8 mouse cellular contexts compared by ENCODE assay signal in genomic region chr6:67035388-67036299, GRCm38 (mm10). TPM values are rescaled to one million over a fixed set of nuclear protein-coding genes. Genes with fewer than 3 reads are reported as not detected.
DNase-seq lines count a peak whose midpoint lies in the region; ATAC-seq and TF ChIP-seq lines count a peak whose summit lies in the region.

No protein-coding gene starts in this region.

- DNase-seq in 3134 (ENCODE audit: extremely low read depth, insufficient read length, low spot score) (peak; percentile 82), G1E (ENCODE audit: low spot score) (no peak)
- DNase-seq in kidney, adult 11 months, result peak; percentile 67
- peak; percentile 39 for DNase-seq in lung, embryonic 14.5 days
- peak; percentile 42 for DNase-seq in retina, embryonic 14.5 days (ENCODE audit: low spot score)
- no peak for DNase-seq in urinary bladder, postnatal 25 days (ENCODE audit: low spot score)
- DNase-seq in T-cell, adult 2 months (ENCODE audit: low spot score), result no peak

- peaks cover 15% of the 10 kb centered on the region for H3K36me3 ChIP-seq in G1E (replicated peaks)
- H3K36me3 ChIP-seq in lung, embryonic 14.5 days (ENCODE audit: insufficient read depth), result no peaks in the 10 kb centered on the region

- peak overlapping the region; percentile 66 for H3K4me2 ChIP-seq in lung, embryonic 14.5 days

- ATAC-seq in G1E (ENCODE audit: extremely low read depth, insufficient number of reproducible peaks, low FRiP score, poor library complexity, severe bottlenecking), result 0 out of 2 replicates have a peak, but pooled peaks have one; percentile 9
- ATAC-seq in erythroid progenitor cell, adult 5-6 weeks (replicated peaks; ENCODE audit: low FRiP score, poor library complexity, severe bottlenecking), result peak; percentile 66
- ATAC-seq in lung, embryonic 14.5 days (ENCODE audit: insufficient read depth), result no peak

- H3K27me3 ChIP-seq in G1E (ENCODE audit: insufficient read depth, low read length), result no peaks in the 10 kb centered on the region
- H3K27me3 ChIP-seq in lung, embryonic 14.5 days (ENCODE audit: insufficient read depth, low read length), result no peaks in the 10 kb centered on the region

- peak overlapping the region; percentile 75 for H3K9ac ChIP-seq in lung, embryonic 14.5 days

- H3K4me3 ChIP-seq in G1E (ENCODE audit: low read depth, low read length), result peak overlapping the region; percentile 96
- peak overlapping the region; percentile 67 for H3K4me3 ChIP-seq in lung, embryonic 14.5 days (ENCODE audit: low read depth, low read length)

- no peak for TF ChIP-seq CTCF in G1E (IDR thresholded peaks at IDR 0.05; ENCODE audit: low read depth, low read length)
- no peak for TF ChIP-seq CTCF in lung, embryonic 14.5 days (IDR thresholded peaks at IDR 0.05; ENCODE audit: low read depth)

- no peaks in the 10 kb centered on the region for H3K9me3 ChIP-seq in G1E (replicated peaks)
- no peaks in the 10 kb centered on the region for H3K9me3 ChIP-seq in lung, embryonic 14.5 days (ENCODE audit: low read depth, low read length)

- WGBS in lung, embryonic 14.5 days, result 11% methylated on average over 19 of the region's 19 CpGs

- H3K4me1 ChIP-seq in G1E (ENCODE audit: insufficient read depth, low read depth, low read length), result peaks cover 39% of the 10 kb centered on the region
- peaks cover 8% of the 10 kb centered on the region; the same call in 1 of the 2 replicates for H3K4me1 ChIP-seq in lung, embryonic 14.5 days (ENCODE audit: insufficient read depth)

- H3K27ac ChIP-seq in lung, embryonic 14.5 days (ENCODE audit: low read depth), result peak overlapping the region; percentile 92

RNA-seq across cellular contexts. Expression of gene Gadd45a, which starts 1.6 kb away (rescaled TPM):
- total RNA-seq in G1E (2014; fragmentation: Nextera tagmentation), result 118 and 134 TPM in 2 replicates
- 110 and 118 TPM in 2 replicates for total RNA-seq in G1E (2017)
- 111 and 121 TPM in 2 replicates for polyA plus RNA-seq in G1E (2012)
- 113 and 203 TPM in 2 replicates for total RNA-seq in erythroid progenitor cell, adult 5-6 weeks (2015; ENCODE audit: low replicate concordance)
- total RNA-seq in erythroid progenitor cell, adult 5-6 weeks (2017; ENCODE audit: low replicate concordance), result 152 and 192 TPM in 2 replicates
- polyA plus RNA-seq in lung, embryonic 14.5 days (2014; fragmentation: Nextera tagmentation; extraction: Ambion mirVana), result 9.9 and 13.0 TPM in 2 replicates

Comparison
In these comparisons a context has a peak if more than half of its experiments do, and no peak if none do; other contexts are left out.
1. DNase-seq: peak in 3134 (single experiment), kidney, adult 11 months (single experiment), lung, embryonic 14.5 days (single experiment) and retina, embryonic 14.5 days (single experiment); none in G1E (single experiment), urinary bladder, postnatal 25 days (single experiment) and T-cell, adult 2 months (single experiment).